In the genomic region with DNA sequence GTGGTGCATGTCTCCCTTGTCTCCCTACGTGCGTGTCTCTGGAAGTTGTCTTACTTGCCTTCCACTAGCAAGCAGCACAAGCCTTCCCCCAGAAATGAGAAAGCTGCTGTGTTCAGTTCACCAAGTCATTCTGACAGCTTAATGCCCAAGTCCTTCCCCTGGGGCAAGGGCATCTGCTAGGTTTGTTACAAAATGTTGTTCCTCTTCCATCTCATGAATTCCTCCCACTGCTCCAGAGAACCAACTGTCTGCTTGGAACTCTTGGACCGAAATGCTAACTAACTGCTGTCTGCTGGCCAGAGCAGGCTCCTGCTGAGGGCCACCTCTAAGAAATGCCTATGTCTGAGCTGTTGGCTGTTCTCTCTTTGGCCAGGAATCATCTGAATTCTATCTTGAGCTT, we compare ENCODE assay signal across 16 mouse cellular contexts.
"Had no signal": no experiment of that assay in that cellular context is flagged by ENCODE, and none has a peak within 500 bp of the region (broad histone marks: within the 10 kb centered on the region; RNA-seq: fewer than 3 reads in every experiment).

No protein-coding gene starts in this region.

- H3K9ac ChIP-seq: kidney, embryonic 15.5 days; limb, embryonic 15.5 days; liver, embryonic 12.5 days; lung, embryonic 14.5 days; neural tube, embryonic 15.5 days; stomach, embryonic 15.5 days had no signal

- H3K4me1 ChIP-seq: kidney, embryonic 15.5 days; limb, embryonic 15.5 days; liver, embryonic 12.5 days; stomach, embryonic 15.5 days had no signal

- H3K36me3 ChIP-seq: kidney, embryonic 15.5 days; limb, embryonic 15.5 days; liver, embryonic 12.5 days; neural tube, embryonic 15.5 days; stomach, embryonic 15.5 days had no signal

- H3K4me3 ChIP-seq: kidney, embryonic 15.5 days; limb, embryonic 15.5 days; liver, embryonic 12.5 days; myocyte; neural tube, embryonic 15.5 days; stomach, embryonic 15.5 days had no signal

- H3K27me3 ChIP-seq: kidney, embryonic 15.5 days; limb, embryonic 15.5 days; liver, embryonic 12.5 days; neural tube, embryonic 15.5 days; stomach, embryonic 15.5 days had no signal

- H3K4me2 ChIP-seq: kidney, embryonic 15.5 days; limb, embryonic 15.5 days; liver, embryonic 12.5 days; lung, embryonic 14.5 days; midbrain, embryonic 11.5 days; neural tube, embryonic 15.5 days; stomach, embryonic 15.5 days had no signal

- DNase-seq: kidney, adult 2 months; kidney, postnatal 14 days; lung, embryonic 14.5 days; lung, postnatal 10 days; lung, postnatal 4 days; right cerebral cortex, postnatal 14 days; thymus, adult 2 months; thymus, postnatal 25 days had no signal

- H3K27ac ChIP-seq: kidney, embryonic 15.5 days; limb, embryonic 15.5 days; liver, embryonic 12.5 days; neural tube, embryonic 15.5 days; stomach, embryonic 15.5 days had no signal

- H3K9me3 ChIP-seq: kidney, embryonic 15.5 days; limb, embryonic 15.5 days; liver, embryonic 12.5 days; neural tube, embryonic 15.5 days; stomach, embryonic 15.5 days had no signal

- ATAC-seq: intestine, embryonic 16.5 days; liver, embryonic 12.5 days had no signal
